Mouse (Mus musculus) heart, adult 9 months (tissue): ENCODE data around the gene Lamtor2.

Experiments
- DNase-seq, 2 experiments: peaks; one replicate each; pipeline ENCODE4 v3.0.0; 2022; ENCODE audit warnings: low spot score in 2 of 2

The Lamtor2 gene

DNA sequence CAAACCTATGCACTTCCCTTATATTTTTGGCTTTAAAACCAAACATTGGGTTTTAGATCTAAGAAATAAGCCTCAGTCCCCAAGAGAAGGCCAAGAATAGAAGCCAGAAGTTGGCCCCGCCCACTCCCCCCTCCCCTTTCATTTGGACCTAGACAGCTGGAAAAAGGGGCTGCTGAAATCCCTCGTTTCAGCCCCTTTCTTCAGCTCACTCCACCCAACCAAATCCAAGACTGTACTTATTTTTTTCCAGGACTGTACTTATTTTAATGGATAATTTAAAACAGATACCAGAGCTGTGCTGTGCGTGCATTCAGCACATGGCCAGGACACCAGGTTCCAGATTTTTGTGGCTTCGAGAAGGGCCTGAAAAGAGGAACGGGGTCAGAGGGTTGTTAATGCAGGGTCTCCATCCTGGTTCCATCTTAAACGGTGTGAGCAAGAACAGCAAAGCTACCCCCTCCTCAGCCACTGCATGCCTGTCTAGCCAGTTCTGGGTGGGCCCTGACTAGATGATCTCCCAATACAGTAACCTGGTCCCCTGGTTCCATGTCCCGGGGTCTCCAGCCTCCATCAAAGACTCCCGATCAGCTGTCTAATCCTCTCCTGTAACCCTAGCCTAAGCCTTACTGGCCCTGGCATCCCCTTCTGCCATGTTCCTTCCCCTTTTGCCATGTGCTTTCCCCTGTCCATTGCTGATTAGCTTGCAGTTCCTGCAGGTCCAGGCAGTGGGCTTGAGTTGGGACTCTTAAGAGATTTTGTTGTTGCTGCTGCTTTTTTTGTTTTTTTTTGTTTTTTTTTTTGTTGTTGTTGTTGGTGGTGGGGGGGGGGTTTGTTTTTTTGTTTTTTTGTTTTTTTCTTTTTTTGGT is 48.8 kb downstream of the Lamtor2 start:
- DNase-seq = no peak

DNA sequence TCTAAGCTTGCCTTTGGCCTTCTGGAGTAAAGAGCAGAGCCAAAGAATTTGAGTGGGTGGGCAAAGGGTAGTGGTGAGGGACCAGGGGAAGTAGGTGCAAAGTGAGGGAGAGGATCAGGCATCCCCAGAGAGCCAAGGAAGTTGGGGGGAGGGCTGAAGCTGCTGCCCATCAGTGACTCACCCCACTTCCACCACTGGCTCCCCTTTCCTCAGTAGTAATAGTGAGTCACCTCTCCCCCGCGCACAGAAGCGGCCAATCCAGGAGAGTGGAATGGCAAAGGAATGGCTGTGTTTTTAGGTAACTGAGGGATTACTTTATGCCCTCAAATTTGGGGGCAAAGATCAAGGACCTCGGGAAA is 49.4 kb downstream of the Lamtor2 start:
- DNase-seq = peak in 1 of 2 experiments; percentile 67

DNA sequence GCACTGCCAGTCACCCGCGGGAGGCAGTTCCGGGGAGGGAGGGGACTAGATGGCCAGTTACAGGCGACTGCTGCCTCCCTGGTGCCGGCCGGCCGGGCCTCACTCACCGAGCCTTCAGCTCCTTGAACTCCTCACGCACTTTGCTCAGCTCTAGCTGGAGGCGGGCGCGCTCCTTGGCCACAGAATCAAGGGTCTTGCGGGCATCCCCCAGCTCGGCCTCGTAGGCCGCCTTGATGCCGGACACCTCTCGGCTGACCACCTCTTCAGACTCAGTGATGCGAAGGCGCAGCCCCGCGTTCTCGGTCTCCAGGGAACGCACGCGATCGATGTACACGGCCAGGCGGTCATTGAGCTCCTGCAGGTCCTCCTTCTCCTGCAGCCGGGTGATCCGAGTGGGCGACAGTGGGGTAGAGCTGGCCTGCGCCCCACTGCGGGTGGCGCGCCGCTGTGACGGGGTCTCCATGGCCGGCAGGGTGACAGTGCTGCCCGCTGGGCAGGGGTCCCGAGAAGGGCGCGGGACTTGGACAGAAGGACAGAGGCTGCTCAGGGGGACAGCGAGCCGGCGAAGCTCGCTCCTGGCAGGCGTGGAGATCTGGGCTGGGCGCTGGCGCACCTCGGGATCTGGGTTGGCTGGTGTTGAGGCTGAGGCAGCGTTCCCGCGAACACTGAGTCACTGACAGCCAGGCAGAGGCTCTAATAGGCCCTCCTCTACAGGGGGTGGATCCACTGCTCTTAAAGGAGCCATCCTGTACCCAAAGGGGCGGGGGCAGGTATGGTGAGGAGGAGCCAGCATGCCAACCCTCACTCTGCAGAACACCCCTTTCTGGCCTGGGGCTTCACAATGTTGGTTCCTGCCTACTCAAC is 50.0 kb downstream of the Lamtor2 start:
- peak; percentile 94 to 96 for DNase-seq

DNA sequence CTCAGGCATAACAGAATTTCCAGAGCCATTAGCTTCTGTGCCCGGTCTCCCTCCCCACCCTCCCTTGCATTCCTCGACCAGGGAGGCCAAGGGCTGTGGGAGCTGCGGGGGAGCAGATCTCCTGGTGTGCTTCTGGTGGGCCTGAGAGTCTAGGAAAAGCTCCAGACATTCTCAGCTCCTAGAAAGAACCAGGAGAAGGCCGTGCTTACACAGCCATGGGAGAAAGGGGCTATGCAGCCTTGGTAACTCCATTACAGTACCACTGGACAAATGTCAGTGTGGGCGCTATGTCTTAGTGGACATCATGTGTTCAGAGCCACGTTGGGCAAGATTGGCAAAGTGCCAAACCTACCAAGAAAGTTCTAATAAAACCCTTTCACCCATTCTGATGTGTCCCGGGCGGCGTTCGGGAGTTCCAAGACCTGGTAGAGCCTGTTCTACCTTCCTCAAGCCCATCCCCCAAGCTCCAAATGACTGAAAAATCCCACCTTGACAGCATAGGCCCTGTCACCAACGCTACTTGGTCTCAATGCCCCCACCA is 50.8 kb downstream of the Lamtor2 start:
- no peak for DNase-seq

DNA sequence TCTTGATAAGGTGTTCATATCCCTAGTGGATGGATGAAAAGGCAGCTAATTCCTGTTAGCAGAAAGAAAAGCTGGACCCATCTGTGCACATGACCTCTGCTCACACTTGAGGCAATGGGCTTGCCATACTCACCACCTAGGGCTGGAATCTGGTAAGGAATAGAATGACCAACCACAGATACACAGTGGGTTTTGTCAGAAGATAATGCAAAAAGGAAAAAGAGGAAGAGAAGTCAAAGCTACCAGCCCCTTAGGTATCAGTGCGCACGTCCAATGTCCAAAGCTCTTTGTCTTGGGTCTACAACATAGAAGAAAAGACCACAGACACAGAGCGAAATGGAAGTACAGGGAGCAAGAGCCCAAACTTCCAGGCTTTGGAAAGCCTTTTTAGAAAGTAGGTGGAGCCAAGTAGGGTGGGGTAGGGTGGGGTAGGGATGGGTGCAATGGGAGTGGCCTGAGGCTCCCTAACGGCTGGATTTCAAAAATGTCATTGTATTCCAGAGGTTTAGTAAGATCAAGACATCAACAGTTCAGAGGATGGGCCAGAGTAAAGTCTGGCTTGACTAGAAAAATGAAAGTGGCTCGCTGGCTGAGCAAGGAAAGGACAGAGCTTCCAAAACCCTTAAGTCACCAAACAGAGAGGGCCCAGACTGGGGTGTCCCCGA is 51.4 kb downstream of the Lamtor2 start:
- DNase-seq = no peak

DNA sequence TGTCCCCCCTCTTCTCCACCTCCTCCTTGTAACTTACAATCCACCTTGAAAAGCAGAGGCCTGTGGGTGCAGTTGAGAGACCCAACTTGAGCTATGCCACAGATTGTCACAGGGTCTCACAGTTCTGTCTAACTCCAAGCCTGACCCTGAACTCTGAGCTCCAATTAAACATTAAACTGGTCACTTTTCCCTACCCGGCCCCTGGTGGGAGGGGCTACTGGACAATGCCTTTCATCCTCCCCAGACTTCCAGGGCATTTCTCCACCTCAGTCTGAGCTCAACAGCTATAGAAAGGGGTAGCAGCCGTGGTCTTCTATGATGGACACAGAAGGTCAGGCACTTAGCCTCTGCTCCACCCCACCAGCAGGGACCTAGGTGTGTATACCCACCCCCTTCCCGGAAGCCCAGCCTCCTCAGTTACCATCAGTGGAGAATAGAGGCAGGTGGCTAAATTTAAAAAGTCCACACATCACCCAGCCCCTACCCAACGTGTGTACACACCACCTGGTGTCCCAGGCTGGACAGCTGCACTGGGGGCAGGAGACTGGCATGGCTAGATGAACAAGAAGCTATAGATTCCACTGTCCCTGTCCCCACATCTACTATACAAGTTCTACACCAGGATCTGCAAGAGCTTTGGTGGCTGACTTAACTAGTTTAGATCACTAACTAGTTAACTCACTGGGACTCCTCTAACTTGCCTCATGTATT is 52.1 kb downstream of the Lamtor2 start:
- DNase-seq = no peak

DNA sequence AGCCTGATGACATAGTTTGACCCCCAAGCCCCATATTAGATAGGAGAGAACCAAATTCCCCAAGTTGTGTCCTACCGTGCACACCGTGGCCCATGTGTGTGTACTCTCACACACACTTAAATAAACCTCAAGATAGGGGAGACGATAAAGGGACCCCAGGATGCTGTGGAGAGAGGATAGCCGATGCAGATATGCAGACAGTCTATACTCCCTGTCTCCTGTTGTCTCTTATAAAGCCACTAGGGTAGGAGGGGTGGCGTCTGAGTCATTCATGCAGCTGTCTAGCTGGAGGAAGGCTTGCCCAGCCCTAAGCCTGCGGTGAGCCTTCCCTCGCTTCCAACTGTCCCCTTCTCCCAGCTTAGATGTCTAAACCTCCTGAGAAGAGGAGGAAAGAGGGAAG is 52.8 kb downstream of the Lamtor2 start:
- DNase-seq = no peak
